Mouse (Mus musculus): ENCODE results near the gene Spopl.
"Not testable (repeated sequence)": the region's sequence is repeated elsewhere in the genome, so short reads cannot be mapped to it uniquely, and the experiment has no call there.

Gene Spopl

DNA sequence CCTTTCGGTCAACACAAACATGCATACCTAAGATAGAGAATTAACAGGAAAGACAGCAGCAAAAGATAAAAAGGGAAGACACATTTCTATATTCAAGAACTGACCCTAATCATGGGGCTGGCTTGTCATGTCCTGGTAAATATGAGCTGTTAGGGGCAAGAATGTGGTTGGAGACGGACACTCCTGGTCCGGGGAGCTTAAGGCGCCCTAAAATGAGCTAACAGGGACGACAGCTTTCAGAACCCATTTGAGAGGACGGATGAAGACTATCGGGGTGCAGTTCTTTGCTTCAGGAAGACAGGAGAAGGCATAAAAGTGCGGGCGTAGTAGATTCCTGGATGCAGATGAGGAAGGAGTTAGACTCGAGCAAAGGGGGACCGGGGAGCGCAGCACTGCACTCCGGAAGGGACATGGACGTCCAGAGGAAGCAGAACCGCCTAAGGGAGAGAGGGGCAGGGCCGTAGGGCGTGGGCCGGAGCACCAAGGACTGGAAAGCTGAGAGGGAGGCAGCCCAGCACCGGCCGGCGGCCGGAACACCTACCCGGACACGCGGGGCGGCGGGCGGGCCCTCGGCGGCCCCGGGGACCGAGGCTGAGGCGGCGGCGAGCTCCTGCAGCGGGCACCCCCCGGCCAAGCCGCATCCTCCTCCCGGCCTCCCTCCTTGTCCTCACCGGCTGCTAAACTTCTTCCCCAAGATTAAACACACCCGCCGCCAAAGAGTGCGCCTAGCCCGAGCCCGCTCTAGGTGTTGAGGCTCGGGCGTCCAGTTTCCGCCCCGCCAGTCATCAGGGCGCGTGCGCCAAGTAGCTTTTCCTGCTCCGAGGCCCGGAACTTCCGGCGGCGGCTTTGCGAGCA, at the start of gene Spopl:
Gene Spopl, minus strand, starts transcription at position 805 of the 855 bp plus-strand sequence.
- peak; percentile 89 for DNase-seq (ENCODE audit: low read depth)

DNA sequence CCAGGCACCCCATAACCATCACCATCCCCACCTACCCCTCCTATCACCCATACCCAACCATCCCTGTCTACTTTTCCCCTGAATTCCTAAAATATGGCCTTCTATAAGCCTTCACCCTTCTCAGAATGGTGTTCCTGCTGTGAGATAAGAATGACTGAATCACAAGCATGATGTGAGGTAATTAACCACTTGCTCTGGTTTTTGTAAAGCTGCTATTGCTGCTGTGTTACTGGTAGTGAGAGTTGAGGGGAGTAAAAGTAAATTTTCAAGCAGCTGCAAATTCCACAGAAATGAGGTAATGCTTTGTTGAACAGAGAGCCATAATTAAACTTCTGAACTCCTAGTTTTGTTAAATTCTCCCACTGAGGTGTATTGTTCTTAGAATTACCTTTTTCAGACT, 48.2 kb upstream of the Spopl start:
- no peak for DNase-seq (ENCODE audit: low read depth)

DNA sequence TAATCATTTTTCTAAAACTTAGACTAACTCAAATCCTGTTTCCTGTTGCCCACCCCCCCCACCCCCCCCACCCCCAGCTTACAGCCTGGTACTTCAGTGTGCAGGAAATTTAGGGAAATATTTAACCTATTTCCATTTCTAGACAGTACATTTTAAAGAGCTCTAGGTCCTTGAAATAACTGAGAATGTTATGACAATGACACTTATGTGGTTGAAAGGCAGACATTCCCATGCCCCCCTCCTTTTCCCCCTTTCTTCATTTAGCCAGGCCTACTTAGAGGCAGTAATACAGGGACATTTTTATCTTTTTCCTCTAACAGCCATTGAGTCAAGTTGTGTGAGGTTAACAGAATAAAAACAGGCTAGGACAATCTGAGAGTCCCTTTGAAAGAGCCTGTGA, 46.1 kb upstream of the Spopl start:
- DNase-seq (ENCODE audit: low read depth), result no peak

DNA sequence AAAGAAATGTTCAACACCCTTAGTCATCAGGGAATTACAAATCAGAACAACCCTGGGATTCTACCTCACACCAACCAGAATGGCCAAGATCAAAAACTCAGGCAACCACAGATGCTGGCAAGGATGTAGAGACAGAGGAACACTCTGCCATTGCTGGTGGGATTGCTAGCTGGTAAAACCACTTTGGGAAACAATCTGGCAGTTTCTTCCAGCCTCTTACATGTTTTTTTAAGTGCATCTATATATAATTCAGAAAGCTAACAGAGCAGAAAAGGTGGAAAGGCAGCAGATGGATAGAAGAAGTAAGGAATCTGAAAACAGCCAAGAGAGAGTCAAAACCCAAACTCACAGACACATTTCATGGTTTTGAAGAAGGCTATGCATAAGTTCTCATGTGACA, 33.5 kb upstream of the Spopl start:
- DNase-seq (ENCODE audit: low read depth), result no peak

DNA sequence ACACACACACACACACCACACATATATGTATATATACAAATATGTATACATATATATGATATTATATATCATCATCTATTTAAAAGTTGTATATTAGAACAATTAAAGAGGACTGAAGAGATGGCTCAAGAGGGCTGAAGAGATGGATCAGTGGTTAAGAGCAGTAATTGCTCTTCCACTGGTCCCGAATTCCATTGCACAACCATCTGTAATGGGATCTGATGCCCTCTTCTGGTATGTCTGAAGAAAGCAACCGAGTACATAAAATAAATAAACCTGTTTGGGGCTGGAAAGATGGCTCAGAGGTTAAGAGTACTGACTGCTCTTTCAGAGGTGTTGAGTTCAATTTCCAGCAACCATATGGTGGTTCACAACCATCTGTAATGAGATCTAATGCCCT, 16.9 kb upstream of the Spopl start:
- no peak for DNase-seq (ENCODE audit: low read depth)

DNA sequence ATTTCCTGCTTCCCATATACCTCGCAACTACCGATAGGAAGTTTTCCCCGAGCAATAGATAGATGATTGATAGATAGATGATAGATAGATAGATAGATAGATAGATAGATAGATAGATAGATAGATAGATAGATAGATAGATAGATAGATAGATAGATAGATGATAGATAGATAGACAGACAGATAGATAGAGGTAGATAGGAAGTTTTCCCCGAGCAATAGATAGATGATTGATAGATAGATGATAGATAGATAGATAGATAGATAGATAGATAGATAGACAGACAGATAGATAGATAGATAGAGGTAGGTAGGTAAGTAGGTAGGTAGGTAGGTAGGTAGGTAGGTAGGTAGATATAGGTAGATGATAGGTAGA, 239 bp upstream of the Spopl start:
- peak; percentile 6 for DNase-seq (ENCODE audit: low read depth)

DNA sequence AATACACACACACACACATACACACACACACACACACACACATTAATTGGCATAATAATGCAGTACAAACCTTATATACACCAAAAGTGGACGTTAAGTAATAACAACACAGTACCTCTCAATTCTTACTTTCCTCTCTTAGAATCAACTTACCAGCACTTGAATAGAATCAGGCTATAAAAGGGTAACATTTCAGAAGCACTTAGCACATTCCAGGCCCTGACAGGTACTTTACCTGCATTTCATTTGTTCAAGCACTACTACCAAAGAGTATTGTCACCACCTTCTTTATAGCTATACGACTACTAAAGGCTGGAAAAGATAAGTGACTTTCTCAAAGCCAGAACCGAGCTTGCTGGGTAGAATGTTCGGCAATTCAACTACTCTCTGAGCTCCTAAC, 1.3 kb downstream of the Spopl start:
- peak; percentile 4 for DNase-seq (ENCODE audit: low read depth)

DNA sequence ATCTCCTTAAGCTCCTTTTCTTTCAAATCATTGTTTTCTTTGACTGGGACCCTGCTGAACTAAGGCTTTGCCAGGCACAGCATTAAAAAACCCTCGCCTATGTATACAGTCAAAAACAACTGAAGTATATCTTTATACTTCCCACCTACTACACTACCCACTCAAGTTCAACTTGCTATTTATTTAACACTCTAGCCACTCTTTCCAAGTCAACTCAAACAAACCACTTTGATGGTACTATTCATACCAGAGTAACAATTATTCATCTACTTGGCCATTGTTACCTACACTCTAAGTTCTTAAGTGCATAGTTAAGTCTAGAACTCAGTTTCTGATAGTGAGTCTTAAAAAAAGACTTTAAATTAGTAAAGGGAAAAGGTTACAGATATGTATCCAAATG, 3.1 kb downstream of the Spopl start:
- DNase-seq (ENCODE audit: low read depth), result no peak

DNA sequence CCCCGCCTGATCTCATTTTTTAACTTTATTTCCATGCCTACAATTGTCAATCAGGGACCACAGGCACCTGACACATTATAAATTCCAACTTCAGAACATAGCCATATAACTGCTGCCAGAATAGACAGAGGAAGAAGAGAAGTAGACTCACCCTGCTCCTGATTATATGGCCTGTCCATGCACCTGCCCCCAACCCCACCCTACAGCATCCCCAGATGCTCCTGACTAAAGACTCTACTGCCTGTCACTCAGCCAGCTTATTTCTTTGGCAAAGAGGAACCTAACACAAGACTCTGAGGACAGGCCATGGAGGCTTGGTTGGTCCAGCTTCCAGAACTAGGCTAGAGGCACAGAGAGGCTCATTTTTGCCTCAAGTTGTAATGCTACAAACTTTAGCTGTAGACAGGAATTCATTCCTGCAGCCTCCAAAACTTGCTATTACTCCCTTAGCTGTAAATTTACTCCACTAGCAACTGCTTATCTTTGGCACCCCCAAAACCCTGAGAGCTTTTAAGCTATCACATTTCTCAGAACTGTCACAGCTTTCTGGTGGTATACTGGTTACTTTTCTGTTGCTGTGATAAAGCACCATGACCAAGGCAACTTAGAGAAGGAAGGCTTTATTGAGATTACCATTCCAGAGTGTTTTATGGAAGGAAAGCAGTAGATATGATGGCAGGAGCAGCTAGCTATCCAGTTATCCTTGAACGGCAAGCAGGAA, 6.7 kb downstream of the Spopl start:
- DNase-seq (ENCODE audit: low read depth), result no peak

DNA sequence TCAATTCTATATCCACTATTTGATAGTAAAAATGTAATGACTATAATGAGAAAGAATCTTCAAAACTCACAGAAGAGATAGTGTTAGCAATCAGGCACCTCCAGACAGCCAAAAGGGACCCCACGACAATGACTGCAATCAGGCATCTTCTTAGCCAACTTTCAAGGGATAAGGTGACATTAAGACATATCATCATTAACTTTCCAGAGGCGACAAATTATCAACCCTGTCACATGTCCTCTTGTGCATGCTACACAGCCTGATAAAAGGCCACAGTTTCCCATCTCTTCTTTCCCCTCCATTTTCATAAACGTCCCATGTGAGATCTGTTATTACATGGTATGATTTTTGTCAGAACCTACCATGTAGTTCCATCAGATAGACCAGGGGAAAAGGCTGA, 9.0 kb downstream of the Spopl start:
- no peak for DNase-seq (ENCODE audit: low read depth)

DNA sequence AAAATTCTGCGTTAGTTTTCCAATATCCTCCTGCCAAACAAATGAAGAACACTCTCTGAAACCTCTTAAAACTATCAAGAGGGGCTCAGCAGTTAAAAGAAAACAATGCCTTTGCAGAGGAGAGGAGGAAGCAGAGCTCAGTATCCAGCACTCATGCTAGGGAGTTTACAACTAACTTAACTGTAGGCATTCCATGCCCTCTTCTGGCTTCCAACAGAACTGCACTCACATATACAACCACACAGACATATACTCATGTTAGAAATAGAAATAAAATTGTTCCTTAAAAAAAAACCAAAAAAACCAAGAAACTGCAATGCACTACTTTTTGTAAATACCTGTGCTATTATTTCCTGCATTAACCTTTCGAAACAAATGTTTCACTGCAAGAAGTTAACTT, 12.7 kb downstream of the Spopl start:
- DNase-seq (ENCODE audit: low read depth), result peak; percentile 10

DNA sequence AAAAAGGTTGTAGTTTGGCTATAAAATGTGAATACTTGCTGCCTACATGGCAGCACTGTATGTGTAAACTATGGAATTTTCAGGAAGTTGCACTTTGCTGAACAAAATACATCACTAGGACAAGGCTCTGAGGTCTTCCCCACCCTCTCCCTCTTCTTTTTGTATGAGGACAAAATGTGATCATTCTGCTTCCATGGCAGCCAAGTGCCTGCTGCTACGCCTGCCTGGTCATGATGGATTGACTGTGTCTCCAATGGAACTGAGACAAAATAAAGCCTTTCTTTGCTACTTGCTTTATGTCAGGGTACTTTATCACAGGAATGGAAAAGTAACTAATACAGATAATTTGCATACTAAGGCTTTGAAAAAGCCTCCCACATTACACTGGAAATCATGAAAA, 20.7 kb downstream of the Spopl start:
- DNase-seq (ENCODE audit: low read depth), result no peak

DNA sequence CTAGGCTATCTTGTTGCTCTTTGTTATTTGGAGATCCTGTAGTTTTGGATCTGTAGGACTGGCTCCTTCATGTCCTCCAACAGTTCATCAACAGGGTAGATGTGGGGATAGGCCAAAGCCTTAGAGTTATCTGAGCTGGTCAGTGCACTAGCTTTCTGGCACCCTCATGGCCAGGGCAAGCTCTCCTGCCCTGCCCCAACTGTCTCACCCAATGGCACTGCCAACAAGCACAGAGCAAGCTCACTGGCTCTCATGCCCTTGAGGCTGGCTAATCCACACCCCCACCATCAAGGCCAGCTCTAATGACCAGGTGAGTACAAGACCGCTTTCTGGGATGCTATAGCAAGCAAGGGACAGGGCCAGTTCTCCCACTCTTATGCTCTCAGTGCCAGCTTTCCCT, 24.7 kb downstream of the Spopl start:
- no peak for DNase-seq (ENCODE audit: low read depth)

DNA sequence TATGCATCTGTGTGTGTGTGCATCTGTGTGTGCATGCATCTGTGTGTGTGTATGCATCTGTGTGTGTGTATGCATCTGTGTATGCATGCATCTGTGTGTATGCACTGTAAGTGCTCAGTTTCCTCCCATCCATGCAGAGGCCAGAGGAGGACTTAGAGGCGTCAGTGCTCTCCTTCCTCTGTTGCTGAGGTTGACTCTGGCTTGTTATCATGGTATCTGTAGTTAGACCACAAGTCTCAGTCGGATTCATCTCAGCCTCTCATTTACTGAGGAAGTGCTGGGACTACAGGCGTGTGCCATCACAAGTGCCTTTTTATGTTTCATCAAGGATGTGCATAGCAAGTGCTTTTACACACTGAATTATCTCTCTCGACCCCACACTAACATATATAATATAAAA, 31.9 kb downstream of the Spopl start:
- DNase-seq (ENCODE audit: low read depth), result peak; percentile 19

DNA sequence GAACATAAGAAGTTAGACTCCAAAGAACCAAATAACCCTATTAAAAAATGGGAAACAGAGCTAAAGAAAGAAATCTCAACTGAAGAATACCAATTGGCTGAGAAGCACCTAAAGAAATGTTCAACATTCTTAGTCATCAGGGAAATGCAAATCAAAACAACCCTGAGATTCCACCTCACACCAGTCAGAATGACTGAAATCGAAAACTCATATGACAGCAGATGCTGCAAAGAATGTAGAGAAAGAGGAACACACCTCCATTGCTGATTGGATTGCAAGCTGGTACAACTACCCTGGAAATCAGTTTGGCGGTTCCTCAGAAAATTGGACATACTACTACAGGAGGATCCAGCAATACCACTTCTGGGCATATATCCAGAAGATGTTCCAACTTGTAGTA, 44.2 kb downstream of the Spopl start:
- not testable (repeated sequence) for DNase-seq (ENCODE audit: low read depth)

DNA sequence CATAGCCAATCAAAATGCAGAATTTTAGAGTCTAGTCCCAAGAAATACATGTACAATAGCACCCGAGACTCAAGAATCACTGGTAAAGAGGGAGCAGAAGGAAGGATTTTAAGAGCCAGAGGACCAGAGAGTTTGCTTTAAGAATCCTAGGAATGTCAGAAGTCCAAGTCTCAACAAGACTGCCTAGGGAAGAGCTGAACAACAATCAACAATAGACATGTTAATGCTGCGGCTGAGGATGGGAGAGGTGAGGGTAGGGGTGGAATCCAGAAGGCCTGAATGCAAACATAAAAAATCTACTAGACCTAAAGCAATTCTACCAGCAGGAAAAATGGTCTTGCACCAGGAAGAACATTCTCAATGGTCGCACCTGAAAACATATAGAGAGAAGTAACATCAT, 66.8 kb downstream of the Spopl start:
- DNase-seq (ENCODE audit: low read depth), result no peak

DNA sequence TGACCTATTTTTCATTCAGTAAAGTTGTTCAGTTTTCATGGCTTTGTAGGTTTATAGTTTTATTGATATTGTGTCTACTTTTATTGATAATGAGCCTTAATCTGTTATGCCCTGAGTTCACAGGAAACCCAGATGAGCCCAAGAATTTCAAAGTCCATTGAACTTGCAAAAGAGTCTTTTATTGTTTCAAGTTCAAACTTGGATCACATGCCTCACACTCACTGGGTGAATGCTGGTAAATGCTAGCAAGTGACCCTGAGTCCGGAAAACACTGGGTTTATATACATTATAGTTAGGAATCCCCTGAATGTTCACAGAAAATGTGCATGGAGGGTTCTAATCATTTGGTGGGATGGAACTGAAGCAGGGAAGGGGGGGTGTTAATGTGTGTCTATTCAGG, 90.2 kb downstream of the Spopl start:
- no peak for DNase-seq (ENCODE audit: low read depth)

DNA sequence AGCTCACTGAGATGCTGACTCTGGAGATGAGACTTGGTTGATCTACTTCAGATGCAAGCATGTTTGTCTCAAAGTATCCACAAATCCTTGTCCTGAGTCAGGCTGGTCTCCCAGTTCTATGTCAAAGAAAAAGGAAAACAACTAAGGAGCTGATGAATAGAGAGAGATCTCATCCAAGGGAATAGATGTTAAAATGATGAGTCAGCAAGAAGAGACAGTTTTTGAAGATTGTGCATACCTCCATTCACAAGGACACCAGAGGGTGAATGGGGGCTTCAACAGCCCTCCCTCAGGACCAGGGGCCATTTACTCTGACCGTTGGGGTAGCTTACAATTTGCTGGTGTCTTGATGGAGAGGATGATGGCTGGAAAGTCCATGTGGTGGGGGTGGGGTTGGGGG, 104.4 kb downstream of the Spopl start:
- no peak for DNase-seq (ENCODE audit: low read depth)

DNA sequence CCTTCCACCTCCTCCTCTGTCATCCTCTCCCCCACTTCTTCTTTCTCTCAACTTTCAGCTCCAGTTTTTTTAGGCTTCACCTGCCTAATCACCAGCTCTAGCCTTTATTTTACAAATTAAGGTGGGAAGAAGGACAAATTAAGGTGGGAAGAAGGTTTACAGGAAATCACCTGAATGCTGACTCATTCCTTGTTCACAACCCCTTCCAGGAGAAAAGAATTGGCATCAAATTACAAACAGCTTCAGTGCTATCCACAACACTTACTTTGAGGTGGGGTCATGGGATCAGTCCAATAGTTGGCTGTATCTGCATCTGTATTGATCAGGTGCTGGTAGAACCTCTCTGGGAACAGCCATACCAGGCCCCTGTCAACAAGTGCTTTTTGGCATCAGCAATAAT, 114.5 kb downstream of the Spopl start:
- no peak for DNase-seq (ENCODE audit: low read depth)

Measured in induced T-regulatory cell, adult 2 months (primary cell).